Mouse (Mus musculus) brain, adult 2 months (tissue): ENCODE results near the gene Serinc4.
A peak's percentile ranks its signal among the peaks of the same experiment; 100 is the strongest.
"Not testable (repeated sequence)": the region's sequence is repeated elsewhere in the genome, so short reads cannot be mapped to it uniquely, and the experiment has no call there.

Experiments used
- DNase-seq: peaks from one replicate; pipeline ENCODE4 v3.0.0; 2011; ENCODE audit warnings: low read depth, low spot score

The Serinc4 gene

DNA sequence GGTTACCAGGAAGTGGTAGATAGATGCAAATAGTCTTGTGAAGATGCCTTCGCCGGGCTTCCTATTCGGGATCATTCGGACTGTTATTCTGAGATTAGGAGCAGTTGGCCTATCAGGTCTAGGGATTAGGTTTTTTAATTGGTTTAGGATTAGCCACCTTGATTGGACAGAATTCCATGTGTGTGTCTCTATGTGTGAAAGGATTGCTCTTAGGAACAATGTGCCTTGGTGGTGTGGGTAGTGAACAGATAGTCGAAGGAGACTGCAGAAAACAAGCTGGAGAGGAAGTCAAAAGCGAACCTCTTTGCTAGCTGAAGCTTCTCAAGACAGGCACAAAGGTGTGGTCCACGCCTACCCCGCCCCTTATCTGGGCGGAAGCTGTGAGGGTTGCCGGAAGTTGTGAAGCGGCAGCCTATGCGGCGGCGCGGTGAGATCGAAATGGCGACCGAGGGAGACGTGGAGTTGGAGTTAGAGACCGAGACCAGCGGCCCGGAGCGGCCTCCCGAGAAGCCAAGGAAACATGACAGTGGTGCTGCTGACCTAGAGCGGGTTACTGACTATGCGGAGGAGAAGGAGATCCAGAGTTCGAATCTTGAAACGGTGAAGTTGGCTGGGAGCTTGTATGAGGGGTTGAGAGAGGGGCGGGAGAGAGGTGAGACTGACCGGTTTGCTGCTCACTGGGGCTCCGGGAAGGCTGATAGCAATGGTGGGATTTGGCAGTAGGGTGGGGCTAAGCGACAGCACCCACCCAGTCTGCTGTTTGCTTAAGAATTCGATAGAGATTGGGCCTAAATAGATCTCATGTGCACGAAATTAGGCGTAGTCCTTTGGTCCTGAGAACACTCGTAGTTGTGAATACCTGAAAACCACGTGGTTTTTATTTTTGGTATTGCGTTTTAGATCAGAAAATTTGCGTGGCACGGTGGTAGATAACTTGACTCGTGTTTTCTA lies at the start of gene Serinc4:
Gene Serinc4, minus strand, starts transcription at position 90 of the 951 bp plus-strand sequence.
- DNase-seq: peak; percentile 93

DNA sequence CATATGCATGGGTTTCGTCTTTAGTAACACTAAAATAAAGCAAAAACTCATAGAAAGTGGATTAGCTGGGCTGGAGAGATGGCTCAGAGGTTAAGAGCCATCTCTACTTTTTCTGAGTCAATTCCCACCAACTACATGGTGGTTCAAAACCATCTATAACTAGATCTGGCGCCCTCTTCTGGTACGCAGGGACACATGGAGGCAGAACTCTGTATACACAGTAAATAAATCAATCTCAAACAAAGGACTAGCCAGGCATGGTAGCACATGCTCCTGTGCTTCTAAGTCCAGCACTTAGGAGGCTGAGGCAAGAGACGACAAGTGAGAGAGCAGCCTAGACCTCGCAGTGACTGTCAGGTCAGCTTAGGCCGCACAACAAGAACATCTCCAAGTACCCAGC lies 45.0 kb upstream of the Serinc4 start:
- DNase-seq: not testable (repeated sequence)

DNA sequence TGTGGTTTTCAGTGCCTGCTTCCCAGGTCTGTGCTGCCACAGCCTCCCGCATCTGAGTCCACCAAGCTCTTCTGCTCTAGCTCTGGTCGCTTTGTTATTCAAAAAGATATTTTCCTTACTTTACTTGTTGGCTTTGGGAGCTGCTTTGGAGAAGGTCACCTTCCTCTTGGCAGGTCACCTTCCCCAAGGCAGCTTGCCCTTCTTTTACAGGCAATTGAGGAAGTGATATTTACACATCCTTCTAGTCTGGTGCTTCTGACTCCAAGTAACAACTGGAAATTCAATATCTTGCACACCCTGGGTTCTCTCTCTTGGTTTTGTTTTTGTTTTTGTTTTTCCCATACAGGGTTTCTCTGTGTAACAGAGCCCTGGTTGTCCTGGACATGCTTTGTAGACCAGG lies 27.8 kb upstream of the Serinc4 start:
- DNase-seq: not testable (repeated sequence)

GRCm38 (mm10) chr2:121483576-121483975 lies 27.0 kb upstream of the Serinc4 start:
- no peak for DNase-seq

DNA sequence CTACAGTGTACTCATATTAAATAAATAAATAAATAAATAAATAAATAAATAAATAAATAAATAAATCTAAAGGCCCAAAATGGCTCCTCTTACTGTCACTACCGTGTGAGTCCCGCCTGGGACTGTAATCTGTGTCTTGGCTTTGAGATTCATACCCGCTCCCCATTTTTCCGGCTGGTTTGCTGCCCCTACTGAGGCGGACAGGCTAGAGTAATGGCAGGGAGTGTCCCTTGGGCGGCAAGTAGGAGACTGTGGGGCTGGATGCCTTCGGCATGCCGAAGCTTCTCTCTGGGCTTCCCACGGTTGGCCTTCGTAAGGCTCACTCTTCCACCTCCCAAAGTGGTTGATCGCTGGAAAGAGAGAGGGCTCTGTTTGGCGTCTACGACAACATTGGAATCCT lies 24.3 kb upstream of the Serinc4 start:
- not testable (repeated sequence) for DNase-seq

DNA sequence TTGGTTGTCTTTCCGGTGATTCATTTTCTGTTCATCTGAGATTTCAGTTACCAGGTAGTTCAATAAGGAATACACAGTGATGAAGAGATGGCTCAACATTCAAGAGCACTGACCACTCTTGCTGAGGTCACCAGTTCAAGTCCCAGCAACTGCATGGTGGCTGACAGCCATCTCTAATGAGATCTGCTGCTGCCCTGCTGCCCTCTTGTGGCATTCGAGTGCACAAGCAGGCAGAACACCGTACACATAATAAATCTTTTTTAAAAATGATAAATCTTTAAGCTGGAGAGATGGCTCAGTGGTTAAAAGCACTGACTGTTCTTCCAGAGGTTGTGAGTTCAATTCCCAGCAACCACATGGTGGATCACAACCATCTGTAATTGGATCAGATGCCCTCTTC lies 23.9 kb upstream of the Serinc4 start:
- DNase-seq: no peak

- no peak for DNase-seq
Observed at GRCm38 (mm10) chr2:121477491-121478266, 21.1 kb upstream of the Serinc4 start.

DNA sequence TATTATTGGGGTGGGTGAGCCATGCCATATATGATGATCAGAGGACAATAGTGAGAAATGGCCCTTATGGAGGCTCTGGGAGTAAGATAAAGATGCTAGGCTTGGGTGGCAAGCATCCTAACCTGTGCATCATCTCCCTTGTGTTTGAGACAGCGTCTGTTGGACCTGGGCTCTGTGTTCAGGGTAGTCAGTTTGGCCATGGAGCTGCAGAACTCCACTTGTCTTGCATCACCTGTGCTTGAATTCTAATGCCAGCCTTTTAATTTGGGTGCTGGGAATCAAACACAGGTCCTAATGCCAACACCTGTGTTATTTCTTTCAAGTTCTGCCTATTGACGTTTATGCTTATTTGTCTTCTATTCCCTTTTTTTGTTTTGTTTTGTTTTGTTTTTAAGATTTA lies 18.7 kb upstream of the Serinc4 start:
- DNase-seq: not testable (repeated sequence)

DNA sequence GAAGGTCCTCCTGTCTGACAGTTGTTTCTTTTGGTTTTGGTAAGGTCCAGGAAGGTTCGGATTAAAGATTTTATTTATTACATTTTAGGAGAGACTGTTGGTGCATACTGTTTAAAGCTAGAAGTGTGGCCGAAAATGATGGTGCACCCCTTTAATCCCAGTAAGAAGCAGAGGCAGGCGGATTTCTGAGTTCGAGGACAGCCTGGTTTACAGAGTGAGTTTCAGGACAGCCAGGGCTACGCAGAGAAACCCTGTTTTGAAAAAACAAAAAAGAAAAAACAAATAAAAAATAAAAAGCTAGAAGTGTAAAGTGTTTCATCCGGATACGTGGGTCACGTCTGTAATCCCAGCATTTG lies 17.6 kb upstream of the Serinc4 start:
- no peak for DNase-seq

GRCm38 (mm10) chr2:121473301-121474179 lies 17.0 kb upstream of the Serinc4 start, which contains the start of gene Mfap1b:
TSS of gene Mfap1b (minus strand) at chr2:121474067.
- peak; percentile 97 for DNase-seq

DNA sequence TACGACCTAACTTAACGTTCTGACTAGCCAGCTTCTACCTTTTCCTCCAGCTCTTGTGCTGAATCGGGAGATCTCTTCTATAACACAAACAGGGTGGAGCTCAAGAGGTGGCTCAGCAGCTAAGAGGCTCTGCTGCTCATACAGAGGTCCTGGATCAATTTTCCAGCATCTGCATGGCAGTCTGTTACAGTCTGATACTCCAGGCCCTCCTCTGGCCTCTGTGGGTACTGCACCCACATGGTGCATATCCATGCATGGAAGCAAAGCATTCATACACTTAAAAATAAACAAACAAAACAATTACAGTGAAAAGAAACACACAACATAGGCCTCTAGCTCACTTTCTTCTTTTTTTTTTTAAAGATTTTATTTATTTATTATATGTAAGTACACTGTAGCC lies 16.2 kb upstream of the Serinc4 start:
- DNase-seq: not testable (repeated sequence)

DNA sequence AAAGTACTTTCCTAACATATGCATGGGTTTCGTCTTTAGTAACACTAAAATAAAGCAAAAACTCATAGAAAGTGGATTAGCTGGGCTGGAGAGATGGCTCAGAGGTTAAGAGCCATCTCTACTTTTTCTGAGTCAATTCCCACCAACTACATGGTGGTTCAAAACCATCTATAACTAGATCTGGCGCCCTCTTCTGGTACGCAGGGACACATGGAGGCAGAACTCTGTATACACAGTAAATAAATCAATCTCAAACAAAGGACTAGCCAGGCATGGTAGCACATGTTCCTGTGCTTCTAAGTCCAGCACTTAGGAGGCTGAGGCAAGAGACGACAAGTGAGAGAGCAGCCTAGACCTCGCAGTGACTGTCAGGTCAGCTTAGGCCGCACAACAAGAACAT lies 12.4 kb upstream of the Serinc4 start:
- DNase-seq: not testable (repeated sequence)

DNA sequence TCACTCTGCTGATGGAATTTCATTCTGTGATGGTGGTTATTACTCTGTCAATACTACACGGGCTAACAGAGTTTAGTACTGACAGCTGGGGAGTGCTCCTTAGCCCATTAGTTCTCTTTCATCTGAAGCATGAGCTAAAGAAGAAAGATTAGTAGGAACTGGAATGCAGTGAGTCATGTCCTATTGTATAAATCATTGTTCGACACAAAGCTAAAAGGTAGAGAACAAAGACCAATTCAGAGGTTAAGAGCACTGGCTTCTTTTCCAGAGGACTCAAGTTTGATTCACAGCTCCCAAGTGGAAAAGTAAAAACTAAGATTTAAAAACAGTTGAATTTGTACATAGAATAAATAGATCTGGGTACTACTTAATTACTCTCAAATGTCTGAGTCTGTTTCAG lies 3.5 kb upstream of the Serinc4 start:
- no peak for DNase-seq

DNA sequence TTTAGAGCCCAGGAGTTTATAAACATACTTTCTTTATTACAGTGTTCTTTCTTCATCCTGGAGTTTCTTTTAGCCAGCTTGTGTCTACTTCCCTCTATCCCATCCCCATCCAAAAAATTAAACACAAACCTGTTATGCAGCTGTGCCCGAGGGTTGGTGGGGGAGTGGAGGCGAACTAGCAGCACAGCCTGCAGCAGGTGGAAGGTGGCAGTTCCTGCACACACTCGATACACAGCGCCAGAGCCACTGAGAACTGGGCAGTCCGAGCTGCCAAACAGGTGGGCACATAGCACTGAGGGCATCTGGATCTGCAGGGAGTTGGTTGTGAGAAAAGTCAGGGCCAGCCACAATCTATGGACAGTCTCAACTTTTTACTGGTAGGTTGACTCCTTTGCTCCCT lies 1.0 kb downstream of the Serinc4 start:
- no peak for DNase-seq

DNA sequence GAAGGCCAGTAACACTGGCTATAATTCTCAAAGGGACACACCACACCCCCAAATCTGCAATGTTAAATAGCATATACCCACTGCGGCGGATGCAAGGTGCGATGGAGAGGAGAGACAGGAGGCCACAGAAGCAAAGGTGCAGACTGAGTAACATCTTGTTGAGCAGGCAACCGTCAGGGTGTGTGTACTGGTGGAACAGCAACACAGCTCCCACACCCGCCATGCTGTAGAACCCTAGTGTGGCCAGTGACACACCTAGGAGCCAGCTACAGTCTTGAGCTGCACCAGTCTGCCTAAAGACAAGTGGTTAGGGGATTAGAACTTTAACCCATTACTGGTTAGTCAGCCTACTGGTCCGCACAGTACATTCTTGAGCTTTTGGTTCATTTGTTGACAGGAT lies 2.7 kb downstream of the Serinc4 start:
- DNase-seq: no peak

- peak; percentile 20 for DNase-seq
Observed at GRCm38 (mm10) chr2:121452990-121453389, 3.6 kb downstream of the Serinc4 start, which contains the start of gene Hypk. TSS of gene Hypk (plus strand) at chr2:121453290.

DNA sequence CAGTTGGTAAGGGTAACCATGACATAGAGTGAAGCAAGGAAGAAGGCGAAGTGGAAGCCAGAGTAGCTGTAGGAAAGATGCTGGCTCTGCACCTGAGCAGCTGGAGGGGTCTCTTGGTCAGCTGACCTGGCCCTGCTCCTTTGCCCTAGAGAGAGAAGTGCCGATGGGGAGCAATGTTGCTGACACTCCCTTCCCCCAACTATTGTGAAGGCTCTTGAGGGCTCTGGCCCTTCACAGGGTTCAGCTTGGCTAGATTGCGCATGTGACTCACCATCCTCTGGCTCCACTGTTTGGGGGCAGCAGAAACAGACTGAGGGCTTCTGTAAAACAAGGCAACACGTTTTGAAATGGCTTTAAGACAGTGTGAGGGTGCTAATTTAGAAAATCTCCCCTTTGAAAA lies 4.2 kb downstream of the Serinc4 start:
- no peak for DNase-seq

- no peak for DNase-seq
Observed at GRCm38 (mm10) chr2:121450093-121450492, 6.5 kb downstream of the Serinc4 start.

- peak; percentile 19 for DNase-seq
Observed at GRCm38 (mm10) chr2:121449545-121450011, 7.0 kb downstream of the Serinc4 start.

- DNase-seq: peak; percentile 99
Observed at GRCm38 (mm10) chr2:121448739-121449535, 7.6 kb downstream of the Serinc4 start, which contains the start of gene Serf2. TSS of gene Serf2 (plus strand) at chr2:121449195.
